Mouse (Mus musculus) megakaryocyte, embryonic 14.5 days (primary cell): ENCODE measurements around the gene Shank2.

Source experiments
- FLI1 ChIP-seq: IDR thresholded peaks from 2 replicates; pipeline ENCODE4 v1.6.1; 2012; ENCODE audit warnings: low read length, inconsistent platforms, mixed read lengths
- GATA1 ChIP-seq: IDR thresholded peaks from 3 replicates; pipeline ENCODE4 v1.6.1; 2012; ENCODE audit warnings: mixed read lengths, low read length, inconsistent platforms, borderline replicate concordance

DNA sequence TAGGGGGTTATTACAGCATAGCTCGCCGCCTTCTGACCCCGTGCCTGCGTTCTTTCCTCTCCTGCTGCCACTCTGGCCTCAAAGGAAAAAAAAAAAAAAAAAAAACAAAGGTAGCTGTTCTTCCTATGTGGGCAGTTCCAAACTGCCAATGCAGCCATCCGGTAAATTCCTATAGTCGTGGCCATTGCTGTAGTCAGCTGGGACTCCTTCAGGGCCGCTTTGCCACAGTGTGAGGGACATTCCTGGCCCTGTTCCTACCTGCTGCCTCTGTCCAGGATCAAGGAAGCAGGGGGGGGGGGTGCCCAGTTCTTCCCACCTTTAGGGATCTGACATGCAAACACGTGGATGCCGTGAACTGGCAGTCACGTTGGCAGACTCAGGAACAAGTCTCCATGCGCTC lies 29.1 kb downstream of the Shank2 start:
- TF ChIP-seq GATA1: no peak
- TF ChIP-seq FLI1: no peak
